Mouse (Mus musculus) layer of hippocampus, adult 2 months (tissue): ENCODE data around the gene Sez6. TPM values are rescaled to one million over a fixed set of nuclear protein-coding genes. Genes with fewer than 3 reads are reported as not detected.

ENCODE experiments used
- DNase-seq, 2 experiments: peaks; one replicate each; pipeline ENCODE4 v3.0.0; 2022; ENCODE audit warnings: low spot score in 2 of 2
- H3K27ac ChIP-seq: fragments of 200-600 bp; 2 replicates; pipeline ENCODE4 v1.8.1; 2022
- H3K4me3 ChIP-seq: fragments of 200-600 bp; 2 replicates; pipeline ENCODE4 v1.8.1; 2022; ENCODE audit warnings: mild to moderate bottlenecking
- CTCF ChIP-seq: fragments of 200-600 bp; conservative IDR thresholded peaks from 2 replicates; pipeline ENCODE4 v1.8.1; 2022; ENCODE audit warnings: antibody characterized with exemption, mild to moderate bottlenecking, moderate library complexity
- long read RNA-seq, 2 experiments: library from polyadenylated mRNA; stranded (forward); transcript quantifications; one replicate each; pipeline ENCODE4 v2.0.0; 2021; ENCODE audit warnings: borderline mapping rate in 2 of 2
- total RNA-seq, 2 experiments: library from RNA; stranded (reverse); gene quantifications; 2 replicates each; pipeline ENCODE4 v1.2.3; 2021

The Sez6 gene
- total RNA-seq: 100 to 1,000 TPM; 154 to 159 TPM
- long read RNA-seq, experiment 1, full-length matches to known transcripts: 42 of 151 reads
- long read RNA-seq, experiment 1, partial matches to known transcripts: 64 of 151 reads
- long read RNA-seq, experiment 1, other reads (novel, unspliced or antisense): 45 of 151 reads
- long read RNA-seq, experiment 2, full-length matches to known transcripts: 62 of 213 reads
- long read RNA-seq, experiment 2, partial matches to known transcripts: 95 of 213 reads
- long read RNA-seq, experiment 2, other reads (novel, unspliced or antisense): 56 of 213 reads

GRCm38 (mm10) chr11:77930751-77931540 lies at the start of gene Sez6:
Gene Sez6, plus strand, starts transcription at chr11:77930800.
- H3K27ac ChIP-seq: peak within 1 kb of the TSS; percentile 92
- TF ChIP-seq CTCF: peak; percentile 77

GRCm38 (mm10) chr11:77884524-77885245 lies 45.9 kb upstream of the Sez6 start:
- TF ChIP-seq CTCF: no peak
- DNase-seq: no peak
- H3K4me3 ChIP-seq: no peak overlapping the region
- H3K27ac ChIP-seq: no peak overlapping the region

More at GRCm38 (mm10) chr11:77930751-77931540, at the start of gene Sez6:
- H3K4me3 ChIP-seq: peak within 1 kb of the TSS; percentile 66
- peak; percentile 81 for DNase-seq

- no peak for TF ChIP-seq CTCF
- DNase-seq: no peak
- Histone ChIP-seq H3K27ac (no peak overlapping the region), H3K4me3 (no peak overlapping the region)
These were observed 45.4 kb upstream of the Sez6 start for GRCm38 (mm10) chr11:77885246-77885575.

GRCm38 (mm10) chr11:77887373-77887960 lies 43.1 kb upstream of the Sez6 start:
- no peak for TF ChIP-seq CTCF
- DNase-seq: no peak
- Histone ChIP-seq H3K27ac (peak overlapping the region; percentile 24), H3K4me3 (no peak overlapping the region)

- H3K4me3 ChIP-seq: no peak overlapping the region
- peak overlapping the region; percentile 18; the same call in 1 of the 2 replicates for H3K27ac ChIP-seq
- no peak for DNase-seq
- TF ChIP-seq CTCF: no peak
These were observed 41.8 kb upstream of the Sez6 start for GRCm38 (mm10) chr11:77888846-77889245.

GRCm38 (mm10) chr11:77889484-77889883 lies 41.1 kb upstream of the Sez6 start:
- no peak for TF ChIP-seq CTCF
- Histone ChIP-seq H3K4me3 (no peak overlapping the region), H3K27ac (0 out of 2 replicates have a peak overlapping the region, but pooled peaks have one; percentile 18)
- no peak for DNase-seq

GRCm38 (mm10) chr11:77890648-77891258 lies 39.8 kb upstream of the Sez6 start:
- DNase-seq: no peak
- no peak overlapping the region for H3K27ac ChIP-seq

GRCm38 (mm10) chr11:77892883-77893282 lies 37.7 kb upstream of the Sez6 start:
- Histone ChIP-seq H3K4me3 (no peak overlapping the region), H3K27ac (peak overlapping the region; percentile 80; the same call in 1 of the 2 replicates)
- no peak for DNase-seq
- no peak for TF ChIP-seq CTCF

More at GRCm38 (mm10) chr11:77890648-77891258, 39.8 kb upstream of the Sez6 start:
- TF ChIP-seq CTCF: no peak
- H3K4me3 ChIP-seq: no peak overlapping the region

GRCm38 (mm10) chr11:77893283-77893682 lies 37.3 kb upstream of the Sez6 start:
- H3K27ac ChIP-seq: peak overlapping the region; percentile 80
- H3K4me3 ChIP-seq: no peak overlapping the region
- no peak for TF ChIP-seq CTCF
- DNase-seq: no peak

- H3K4me3 ChIP-seq: no peak within 1 kb of the TSS
- peak; percentile 77 to 88 for DNase-seq
- peak; percentile 73 for TF ChIP-seq CTCF
- peak within 1 kb of the TSS; percentile 80 for H3K27ac ChIP-seq
These were observed 36.5 kb upstream of the Sez6 start, which contains the start of gene Pipox for GRCm38 (mm10) chr11:77893787-77894718. Gene Pipox, minus strand, starts transcription at chr11:77894096.

GRCm38 (mm10) chr11:77894967-77895366 lies 35.6 kb upstream of the Sez6 start:
- no peak for TF ChIP-seq CTCF
- DNase-seq: no peak
- Histone ChIP-seq H3K4me3 (no peak overlapping the region), H3K27ac (peak overlapping the region; percentile 5; the same call in 1 of the 2 replicates)
